Mouse (Mus musculus) ES-Bruce4 (cell line): ENCODE data around the gene Tubb2b.

Experiments used
- CTCF ChIP-seq: IDR thresholded peaks from one replicate; pipeline ENCODE4 v1.8.1; 2011; ENCODE audit warnings: low read depth, low read length
- POLR2A ChIP-seq: IDR thresholded peaks from one replicate; pipeline ENCODE4 v1.8.1; 2011; ENCODE audit warnings: low read length; ENCODE audit not compliant: insufficient read depth

DNA sequence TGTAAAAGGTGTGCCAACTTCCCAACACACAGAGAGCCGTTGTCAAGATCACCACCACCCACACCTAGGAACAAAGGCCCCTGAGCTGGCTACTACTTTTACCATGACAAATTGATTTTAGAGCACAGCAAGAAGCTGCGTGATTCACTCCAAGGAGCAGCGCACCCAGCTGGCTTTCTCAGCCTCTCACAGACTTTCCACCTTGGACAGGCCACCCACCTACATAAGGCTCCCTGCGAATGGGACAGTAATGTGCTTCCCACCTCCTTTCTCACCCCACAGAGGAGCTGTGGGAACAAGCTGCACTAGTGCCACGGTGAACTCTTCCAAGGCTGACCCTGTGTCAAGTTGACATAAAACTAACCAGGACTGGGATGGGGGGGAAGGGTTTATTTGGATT lies 13.1 kb upstream of the Tubb2b start:
- no peak for TF ChIP-seq CTCF
- no peak for TF ChIP-seq POLR2A
